Mouse (Mus musculus) limb, embryonic 14.5 days (tissue): Measurements from ENCODE around the gene Tmem30c. TPM values are rescaled to one million over a fixed set of nuclear protein-coding genes. Genes with fewer than 3 reads are reported as not detected.

ENCODE experiments used
- ATAC-seq: fragments of 200-750 bp; cut with Nextera tagmentation; 2 replicates; pipeline ENCODE4 v1.8.0; 2017; ENCODE audit warnings: low read depth, moderate number of reproducible peaks, moderate TSS enrichment; ENCODE audit not compliant: low FRiP score
- DNase-seq: peaks from one replicate; pipeline ENCODE4 v3.0.0-alpha.2; 2015; ENCODE audit warnings: low spot score
- H3K27ac ChIP-seq: fragments of 300-500 bp; sonication (generic); replicated peaks from 2 replicates; pipeline ENCODE4 v1.5.1; 2014; ENCODE audit warnings: low read depth, mild to moderate bottlenecking, low read length, moderate library complexity, mixed read lengths
- H3K27me3 ChIP-seq: fragments of 300-500 bp; sonication (generic); 2 replicates; pipeline ENCODE4 v1.6.1; 2014; ENCODE audit warnings: low read length, mixed read lengths; ENCODE audit not compliant: control insufficient read depth, insufficient read depth
- H3K36me3 ChIP-seq: fragments of 300-500 bp; sonication (generic); 2 replicates; pipeline ENCODE4 v1.6.1; 2014; ENCODE audit warnings: mild to moderate bottlenecking, low read length, moderate library complexity, mixed read lengths; ENCODE audit not compliant: control insufficient read depth, insufficient read depth
- H3K4me1 ChIP-seq: fragments of 300-500 bp; sonication (generic); 2 replicates; pipeline ENCODE4 v1.6.1; 2014; ENCODE audit warnings: antibody characterized with exemption, low read length, mixed read lengths; ENCODE audit not compliant: control insufficient read depth, insufficient read depth
- H3K4me2 ChIP-seq: fragments of 300-500 bp; sonication (generic); replicated peaks from 2 replicates; pipeline ENCODE4 v1.6.1; 2014; ENCODE audit warnings: low read depth, mild to moderate bottlenecking, low read length, moderate library complexity; ENCODE audit not compliant: severe bottlenecking
- H3K4me3 ChIP-seq: fragments of 300-500 bp; sonication (generic); replicated peaks from 2 replicates; pipeline ENCODE4 v1.5.1; 2014; ENCODE audit warnings: low read length
- H3K9ac ChIP-seq: fragments of 300-500 bp; sonication (generic); 2 replicates; pipeline ENCODE4 v1.6.1; 2014; ENCODE audit warnings: mild to moderate bottlenecking, low read depth, low read length, moderate library complexity; ENCODE audit not compliant: severe bottlenecking
- H3K9me3 ChIP-seq: fragments of 300-500 bp; sonication (generic); 2 replicates; pipeline ENCODE4 v1.6.1; 2016; ENCODE audit warnings: low read length; ENCODE audit not compliant: control insufficient read depth
- POLR2A ChIP-seq: fragments of 200-500 bp; IDR thresholded peaks from 2 replicates; pipeline ENCODE4 v1.8.0; 2012; ENCODE audit warnings: inconsistent platforms, mild to moderate bottlenecking, moderate library complexity, borderline replicate concordance; ENCODE audit not compliant: insufficient read depth, insufficient read length; ENCODE audit errors: extremely low read depth
- WGBS: fragments of 180-500 bp; shearing (Covaris S2); extraction: QIAGEN DNeasy Blood & Tissue Kit; methylation state at CpG from one replicate; pipeline ENCODE4 v1.1.7; 2014; 5-methylcytosine and 5-hydroxymethylcytosine counted together
- polyA plus RNA-seq, 2 experiments: library from polyadenylated mRNA; depleted of rRNA in 1 of 2; stranded (reverse) in 1 of 2; unstranded in 1 of 2; fragments of >200 nt; fragmentation: Nextera tagmentation in 1 of 2; extraction: Ambion mirVana in 1 of 2; gene quantifications; 2 replicates each; pipeline versions ENCODE4 v1.2.1 to v1.2.3; 2012 to 2014

The Tmem30c gene
- polyA plus RNA-seq, 2 experiments, result 0.35 TPM; not detected in 1

GRCm38 (mm10) chr16:57259356-57260083 lies 33.1 kb downstream of the Tmem30c start:
- Histone ChIP-seq H3K27me3 (no peaks in the 10 kb centered on the region), H3K4me3 (no peak overlapping the region), H3K36me3 (no peaks in the 10 kb centered on the region), H3K27ac (no peak overlapping the region), H3K9me3 (no peaks in the 10 kb centered on the region), H3K4me2 (no peak overlapping the region), H3K9ac (no peak overlapping the region), H3K4me1 (no peaks in the 10 kb centered on the region)
- no peak for ATAC-seq
- TF ChIP-seq POLR2A, result no peak
- 88% methylated on average over 13 of the region's 13 CpGs for WGBS
- no peak for DNase-seq

GRCm38 (mm10) chr16:57251589-57252421 lies 40.9 kb downstream of the Tmem30c start:
- WGBS, result 49% methylated on average over 7 of the region's 7 CpGs
- no peak overlapping the region for H3K4me3 ChIP-seq
- no peak overlapping the region for H3K4me2 ChIP-seq
- H3K27ac ChIP-seq, result no peak overlapping the region
- no peak for TF ChIP-seq POLR2A
- H3K36me3 ChIP-seq, result no peaks in the 10 kb centered on the region
- H3K27me3 ChIP-seq, result no peaks in the 10 kb centered on the region
- H3K9ac ChIP-seq, result no peak overlapping the region
- H3K4me1 ChIP-seq, result 0 out of 2 replicates have a peak, but pooled peaks cover 2% of the 10 kb centered on the region
- DNase-seq, result peak; percentile 61
- ATAC-seq, result 0 out of 2 replicates have a peak, but pooled peaks have one; percentile 44
- H3K9me3 ChIP-seq, result peaks cover 3% of the 10 kb centered on the region; the same call in 1 of the 2 replicates

- Histone ChIP-seq H3K4me3 (no peak overlapping the region), H3K27ac (no peak overlapping the region), H3K27me3 (no peaks in the 10 kb centered on the region), H3K9me3 (peaks cover 3% of the 10 kb centered on the region; the same call in 1 of the 2 replicates), H3K36me3 (no peaks in the 10 kb centered on the region), H3K9ac (no peak overlapping the region), H3K4me1 (0 out of 2 replicates have a peak, but pooled peaks cover 2% of the 10 kb centered on the region), H3K4me2 (no peak overlapping the region)
- ATAC-seq (no peak), DNase-seq (no peak)
- 86% methylated on average over 4 of the region's 4 CpGs for WGBS
- no peak for TF ChIP-seq POLR2A
Observed at GRCm38 (mm10) chr16:57250991-57251390, 41.7 kb downstream of the Tmem30c start.

GRCm38 (mm10) chr16:57247464-57247863 lies 45.2 kb downstream of the Tmem30c start:
- no peak overlapping the region for H3K27ac ChIP-seq
- peaks cover 3% of the 10 kb centered on the region; the same call in 1 of the 2 replicates for H3K9me3 ChIP-seq
- no peaks in the 10 kb centered on the region for H3K27me3 ChIP-seq
- H3K4me1 ChIP-seq, result peaks cover 11% of the 10 kb centered on the region; the same call in 1 of the 2 replicates
- no peak for TF ChIP-seq POLR2A
- no peak overlapping the region for H3K4me3 ChIP-seq
- H3K4me2 ChIP-seq, result no peak overlapping the region
- ATAC-seq (no peak), DNase-seq (no peak)
- H3K9ac ChIP-seq, result no peak overlapping the region
- no peaks in the 10 kb centered on the region for H3K36me3 ChIP-seq
- WGBS, result 95% methylated on average over 4 of the region's 4 CpGs

GRCm38 (mm10) chr16:57246596-57246995 lies 46.1 kb downstream of the Tmem30c start:
- Histone ChIP-seq H3K27ac (no peak overlapping the region), H3K36me3 (no peaks in the 10 kb centered on the region), H3K9ac (no peak overlapping the region), H3K4me3 (no peak overlapping the region), H3K4me1 (peaks cover 10% of the 10 kb centered on the region; the same call in 1 of the 2 replicates), H3K27me3 (no peaks in the 10 kb centered on the region), H3K9me3 (peaks cover 3% of the 10 kb centered on the region; the same call in 1 of the 2 replicates), H3K4me2 (no peak overlapping the region)
- TF ChIP-seq POLR2A, result no peak
- no peak for DNase-seq
- ATAC-seq, result no peak
- WGBS, result 92% methylated on average over 3 of the region's 3 CpGs
